Mouse (Mus musculus): Measurements from ENCODE around the gene Ap1b1.

DNA sequence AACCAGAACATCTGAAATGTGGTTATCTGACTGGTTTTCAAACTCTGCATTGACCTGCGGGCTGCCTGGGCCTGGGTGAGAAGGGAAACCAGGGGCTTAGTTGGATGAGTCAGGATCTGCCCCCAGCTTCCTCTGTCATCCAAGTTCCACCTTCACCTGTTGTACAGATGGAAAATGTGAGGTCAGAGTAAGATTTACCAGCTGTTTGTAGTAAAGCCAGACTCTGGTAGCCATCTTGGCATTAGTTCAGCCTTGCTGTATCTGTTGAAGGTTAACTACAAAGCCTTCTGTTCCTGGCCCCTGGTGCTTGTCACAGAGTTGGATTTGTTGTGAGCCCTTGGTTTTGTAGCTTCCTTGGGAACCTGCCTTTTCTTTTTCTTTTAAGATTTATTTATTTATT, 13.6 kb downstream of the Ap1b1 start:
- TF ChIP-seq CTCF (IDR thresholded peaks at IDR 0.05; ENCODE audit: borderline replicate concordance, insufficient read depth, low read length), result no peak
- TF ChIP-seq POLR2A (IDR thresholded peaks at IDR 0.05; ENCODE audit: low read depth, low read length), result no peak

All from embryonic fibroblast, embryonic 13.5 days (primary cell).